Mouse (Mus musculus): ENCODE measurements around the gene Rnf214. TPM values are rescaled to one million over a fixed set of nuclear protein-coding genes. Genes with fewer than 3 reads are reported as not detected.

Gene Rnf214
- polyA plus RNA-seq, 1 experiment from 2014 or later, result 64.0 TPM

- H3K4me3 ChIP-seq (ENCODE audit: low read depth, low read length), result no peak overlapping the region
- no peaks in the 10 kb centered on the region for H3K27me3 ChIP-seq (ENCODE audit: control insufficient read depth, insufficient read depth, low read length)
- no peaks in the 10 kb centered on the region for H3K9me3 ChIP-seq (ENCODE audit: control insufficient read depth, low read length)
- H3K9ac ChIP-seq (ENCODE audit: low read length), result no peak overlapping the region
- H3K27ac ChIP-seq (replicated peaks; ENCODE audit: low read depth, low read length), result no peak overlapping the region
- no peak for ATAC-seq (ENCODE audit: insufficient number of reproducible peaks, low FRiP score, low TSS enrichment, low read depth)
- DNase-seq (ENCODE audit: low spot score), result no peak
- H3K4me1 ChIP-seq (ENCODE audit: control insufficient read depth, insufficient read depth, low read length), result no peaks in the 10 kb centered on the region
- H3K36me3 ChIP-seq (ENCODE audit: control insufficient read depth, insufficient read depth, low read length), result peaks cover 10% of the 10 kb centered on the region
- WGBS, result 65% methylated on average over 1 of the region's 1 CpGs
- no peak overlapping the region for H3K4me2 ChIP-seq (ENCODE audit: low read depth, severe bottlenecking)
Measured at GRCm38 (mm10) chr9:45919895-45920294, 13.2 kb upstream of the Rnf214 start.

GRCm38 (mm10) chr9:45917041-45917934, 10.6 kb upstream of the Rnf214 start:
- Histone ChIP-seq H3K27me3 (ENCODE audit: control insufficient read depth, insufficient read depth, low read length) (no peaks in the 10 kb centered on the region), H3K36me3 (ENCODE audit: control insufficient read depth, insufficient read depth, low read length) (peaks cover 17% of the 10 kb centered on the region)

GRCm38 (mm10) chr9:45915659-45916058, 8.9 kb upstream of the Rnf214 start:
- Histone ChIP-seq H3K4me1 (ENCODE audit: control insufficient read depth, insufficient read depth, low read length) (no peaks in the 10 kb centered on the region), H3K9ac (ENCODE audit: low read length) (no peak overlapping the region), H3K27ac (replicated peaks; ENCODE audit: low read depth, low read length) (no peak overlapping the region), H3K27me3 (ENCODE audit: control insufficient read depth, insufficient read depth, low read length) (no peaks in the 10 kb centered on the region), H3K4me3 (ENCODE audit: low read depth, low read length) (no peak overlapping the region), H3K36me3 (ENCODE audit: control insufficient read depth, insufficient read depth, low read length) (peaks cover 17% of the 10 kb centered on the region), H3K9me3 (ENCODE audit: control insufficient read depth, low read length) (no peaks in the 10 kb centered on the region), H3K4me2 (ENCODE audit: low read depth, severe bottlenecking) (no peak overlapping the region)
- no peak for ATAC-seq (ENCODE audit: insufficient number of reproducible peaks, low FRiP score, low TSS enrichment, low read depth)
- WGBS, result 97% methylated on average over 2 of the region's 2 CpGs
- DNase-seq (ENCODE audit: low spot score), result no peak

More at GRCm38 (mm10) chr9:45917041-45917934, 10.6 kb upstream of the Rnf214 start:
- no peak overlapping the region for H3K9ac ChIP-seq (ENCODE audit: low read length)
- no peak overlapping the region for H3K27ac ChIP-seq (replicated peaks; ENCODE audit: low read depth, low read length)
- no peak overlapping the region for H3K4me3 ChIP-seq (ENCODE audit: low read depth, low read length)
- no peaks in the 10 kb centered on the region for H3K9me3 ChIP-seq (ENCODE audit: control insufficient read depth, low read length)
- 91% methylated on average over 5 of the region's 5 CpGs for WGBS
- ATAC-seq (ENCODE audit: insufficient number of reproducible peaks, low FRiP score, low TSS enrichment, low read depth) (no peak), DNase-seq (ENCODE audit: low spot score) (no peak)
- no peak overlapping the region for H3K4me2 ChIP-seq (ENCODE audit: low read depth, severe bottlenecking)
- no peaks in the 10 kb centered on the region for H3K4me1 ChIP-seq (ENCODE audit: control insufficient read depth, insufficient read depth, low read length)

GRCm38 (mm10) chr9:45911673-45912072, 5.0 kb upstream of the Rnf214 start:
- Histone ChIP-seq H3K4me3 (ENCODE audit: low read depth, low read length) (no peak overlapping the region), H3K4me1 (ENCODE audit: control insufficient read depth, insufficient read depth, low read length) (peaks cover 5% of the 10 kb centered on the region; the same call in 1 of the 2 replicates), H3K27ac (replicated peaks; ENCODE audit: low read depth, low read length) (no peak overlapping the region), H3K4me2 (ENCODE audit: low read depth, severe bottlenecking) (no peak overlapping the region), H3K9me3 (ENCODE audit: control insufficient read depth, low read length) (no peaks in the 10 kb centered on the region), H3K9ac (ENCODE audit: low read length) (no peak overlapping the region), H3K36me3 (ENCODE audit: control insufficient read depth, insufficient read depth, low read length) (peaks cover 19% of the 10 kb centered on the region), H3K27me3 (ENCODE audit: control insufficient read depth, insufficient read depth, low read length) (no peaks in the 10 kb centered on the region)
- ATAC-seq (ENCODE audit: insufficient number of reproducible peaks, low FRiP score, low TSS enrichment, low read depth), result no peak
- WGBS, result 64% methylated on average over 1 of the region's 1 CpGs
- peak; percentile 52 for DNase-seq (ENCODE audit: low spot score)

GRCm38 (mm10) chr9:45910995-45911394, 4.3 kb upstream of the Rnf214 start:
- Histone ChIP-seq H3K27me3 (ENCODE audit: control insufficient read depth, insufficient read depth, low read length) (no peaks in the 10 kb centered on the region), H3K27ac (replicated peaks; ENCODE audit: low read depth, low read length) (no peak overlapping the region), H3K4me2 (ENCODE audit: low read depth, severe bottlenecking) (no peak overlapping the region), H3K9me3 (ENCODE audit: control insufficient read depth, low read length) (no peaks in the 10 kb centered on the region), H3K4me3 (ENCODE audit: low read depth, low read length) (no peak overlapping the region), H3K36me3 (ENCODE audit: control insufficient read depth, insufficient read depth, low read length) (peaks cover 18% of the 10 kb centered on the region), H3K4me1 (ENCODE audit: control insufficient read depth, insufficient read depth, low read length) (peaks cover 5% of the 10 kb centered on the region; the same call in 1 of the 2 replicates), H3K9ac (ENCODE audit: low read length) (no peak overlapping the region)
- 94% methylated on average over 3 of the region's 3 CpGs for WGBS
- DNase-seq (ENCODE audit: low spot score) (no peak), ATAC-seq (ENCODE audit: insufficient number of reproducible peaks, low FRiP score, low TSS enrichment, low read depth) (no peak)

GRCm38 (mm10) chr9:45907078-45907428, 342 bp upstream of the Rnf214 start:
- no peak overlapping the region for H3K27ac ChIP-seq (replicated peaks; ENCODE audit: low read depth, low read length)
- H3K4me1 ChIP-seq (ENCODE audit: control insufficient read depth, insufficient read depth, low read length), result peaks cover 8% of the 10 kb centered on the region; the same call in 1 of the 2 replicates
- peak overlapping the region; percentile 90 for H3K9ac ChIP-seq (ENCODE audit: low read length)
- under 1% methylated on average over 19 of the region's 19 CpGs for WGBS
- no peak for DNase-seq (ENCODE audit: low spot score)
- no peaks in the 10 kb centered on the region for H3K9me3 ChIP-seq (ENCODE audit: control insufficient read depth, low read length)
- H3K4me3 ChIP-seq (ENCODE audit: low read depth, low read length), result peak overlapping the region; percentile 88
- peak; percentile 47; the same call in 1 of the 2 replicates for ATAC-seq (ENCODE audit: insufficient number of reproducible peaks, low FRiP score, low TSS enrichment, low read depth)
- peaks cover 5% of the 10 kb centered on the region for H3K36me3 ChIP-seq (ENCODE audit: control insufficient read depth, insufficient read depth, low read length)
- peak overlapping the region; percentile 80 for H3K4me2 ChIP-seq (ENCODE audit: low read depth, severe bottlenecking)
- H3K27me3 ChIP-seq (ENCODE audit: control insufficient read depth, insufficient read depth, low read length), result no peaks in the 10 kb centered on the region

- WGBS, result under 1% methylated on average over 23 of the region's 27 CpGs
- peak overlapping the region; percentile 88 for H3K4me3 ChIP-seq (ENCODE audit: low read depth, low read length)
- H3K9me3 ChIP-seq (ENCODE audit: control insufficient read depth, low read length), result no peaks in the 10 kb centered on the region
- peak overlapping the region; percentile 74 for H3K4me2 ChIP-seq (ENCODE audit: low read depth, severe bottlenecking)
- no peaks in the 10 kb centered on the region for H3K27me3 ChIP-seq (ENCODE audit: control insufficient read depth, insufficient read depth, low read length)
- ATAC-seq (ENCODE audit: insufficient number of reproducible peaks, low FRiP score, low TSS enrichment, low read depth) (peak; percentile 46; the same call in 1 of the 2 replicates), DNase-seq (ENCODE audit: low spot score) (peak; percentile 63)
- peak overlapping the region; percentile 90 for H3K9ac ChIP-seq (ENCODE audit: low read length)
- peaks cover 5% of the 10 kb centered on the region for H3K36me3 ChIP-seq (ENCODE audit: control insufficient read depth, insufficient read depth, low read length)
- H3K27ac ChIP-seq (replicated peaks; ENCODE audit: low read depth, low read length), result peak overlapping the region; percentile 82
- H3K4me1 ChIP-seq (ENCODE audit: control insufficient read depth, insufficient read depth, low read length), result peaks cover 8% of the 10 kb centered on the region; the same call in 1 of the 2 replicates
Measured at GRCm38 (mm10) chr9:45905811-45906237, 887 bp downstream of the Rnf214 start.

GRCm38 (mm10) chr9:45905196-45905595, 1.5 kb downstream of the Rnf214 start:
- 52% methylated on average over 4 of the region's 4 CpGs for WGBS
- H3K27me3 ChIP-seq (ENCODE audit: control insufficient read depth, insufficient read depth, low read length), result no peaks in the 10 kb centered on the region
- no peak overlapping the region for H3K27ac ChIP-seq (replicated peaks; ENCODE audit: low read depth, low read length)
- DNase-seq (ENCODE audit: low spot score) (no peak), ATAC-seq (ENCODE audit: insufficient number of reproducible peaks, low FRiP score, low TSS enrichment, low read depth) (no peak)
- no peaks in the 10 kb centered on the region for H3K9me3 ChIP-seq (ENCODE audit: control insufficient read depth, low read length)
- H3K4me1 ChIP-seq (ENCODE audit: control insufficient read depth, insufficient read depth, low read length), result peaks cover 8% of the 10 kb centered on the region; the same call in 1 of the 2 replicates
- H3K4me2 ChIP-seq (ENCODE audit: low read depth, severe bottlenecking), result peak overlapping the region; percentile 74
- no peak overlapping the region; the same call in 1 of the 2 replicates for H3K9ac ChIP-seq (ENCODE audit: low read length)
- peak overlapping the region; percentile 88 for H3K4me3 ChIP-seq (ENCODE audit: low read depth, low read length)
- H3K36me3 ChIP-seq (ENCODE audit: control insufficient read depth, insufficient read depth, low read length), result peaks cover 5% of the 10 kb centered on the region

Data from limb, embryonic 11.5 days (tissue).